Mouse (Mus musculus): ENCODE results near the gene Olfr464. TPM values are rescaled to one million over a fixed set of nuclear protein-coding genes. Genes with fewer than 3 reads are reported as not detected.

Olfr464 gene
- not detected in 2 replicates for polyA plus RNA-seq (2016; fragmentation: Nextera tagmentation; extraction: Ambion mirVana)

DNA sequence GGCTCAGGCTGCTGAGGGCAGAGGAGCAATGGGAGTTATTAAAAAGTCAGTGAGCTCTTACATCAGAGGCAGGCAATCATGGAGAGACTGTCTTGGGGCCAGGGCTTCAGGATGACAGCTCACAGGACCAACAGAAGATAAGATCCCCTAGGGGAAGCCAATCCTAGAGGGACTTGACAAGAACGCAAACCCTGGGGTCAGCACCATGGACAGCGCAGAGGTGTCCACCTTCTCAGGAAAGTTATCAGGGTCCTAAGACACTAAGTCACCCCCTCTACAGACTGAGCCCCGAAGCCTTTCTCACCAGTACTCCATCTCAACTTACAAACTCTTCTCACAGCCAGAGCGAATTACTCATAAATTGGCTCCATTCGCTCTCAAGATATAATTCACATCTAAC, at the start of gene Olfr464:
Olfr464 (minus strand) TSS at position 2 of the 400 bp plus-strand sequence.
- Histone ChIP-seq H3K27ac (no peak within 1 kb of the TSS), H3K27me3 (ENCODE audit: insufficient read depth, poor library complexity, severe bottlenecking) (no peaks in the 10 kb centered on the region), H3K4me1 (no peaks in the 10 kb centered on the region), H3K36me3 (no peaks in the 10 kb centered on the region), H3K4me3 (no peak within 1 kb of the TSS), H3K9me3 (no peaks in the 10 kb centered on the region)
- peak; percentile 84 for DNase-seq (ENCODE audit: low spot score)
- 28% methylated on average over 5 of the region's 5 CpGs for WGBS

GRCm38 (mm10) chr11:87968356-87969122, 47.8 kb upstream of the Olfr464 start:
- no peaks in the 10 kb centered on the region for H3K27me3 ChIP-seq (ENCODE audit: insufficient read depth, poor library complexity, severe bottlenecking)
- peak overlapping the region; percentile 46 for H3K4me3 ChIP-seq
- WGBS, result 18% methylated on average over 18 of the region's 20 CpGs
- no peak overlapping the region for H3K27ac ChIP-seq
- peaks cover 9% of the 10 kb centered on the region for H3K4me1 ChIP-seq
- no peaks in the 10 kb centered on the region for H3K9me3 ChIP-seq
- no peaks in the 10 kb centered on the region for H3K36me3 ChIP-seq
- DNase-seq (ENCODE audit: low spot score), result no peak

DNA sequence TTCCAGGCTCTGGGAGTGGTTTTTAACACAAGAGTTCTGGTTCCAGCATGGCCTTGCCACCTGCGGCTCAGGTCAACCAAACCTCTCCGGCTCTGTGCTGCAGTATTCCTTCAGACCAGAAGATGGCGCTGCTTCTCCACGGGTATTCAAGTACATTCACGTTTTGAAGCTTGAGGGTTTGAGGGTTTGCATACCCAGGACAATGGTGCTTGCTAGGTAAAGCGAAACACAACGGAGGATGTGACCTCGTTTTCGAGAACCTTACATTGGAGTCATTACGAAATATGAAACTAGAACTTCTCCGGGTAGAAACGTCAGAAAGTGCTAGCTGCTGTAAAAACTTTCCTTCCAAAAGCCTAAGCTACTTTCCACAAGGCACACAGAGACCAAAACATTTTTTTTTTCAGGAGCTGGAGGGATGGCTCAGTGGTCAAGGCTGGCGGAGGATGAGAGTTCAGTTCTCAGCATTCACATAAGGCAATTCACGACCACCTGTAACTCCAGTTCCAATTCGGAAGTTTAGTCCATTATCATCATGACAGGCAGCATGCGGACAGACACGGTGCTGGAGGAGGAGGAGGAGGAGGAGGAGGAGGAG, 47.0 kb upstream of the Olfr464 start:
- no peak overlapping the region for H3K27ac ChIP-seq
- 5% methylated on average over 17 of the region's 17 CpGs for WGBS
- no peaks in the 10 kb centered on the region for H3K27me3 ChIP-seq (ENCODE audit: insufficient read depth, poor library complexity, severe bottlenecking)

DNA sequence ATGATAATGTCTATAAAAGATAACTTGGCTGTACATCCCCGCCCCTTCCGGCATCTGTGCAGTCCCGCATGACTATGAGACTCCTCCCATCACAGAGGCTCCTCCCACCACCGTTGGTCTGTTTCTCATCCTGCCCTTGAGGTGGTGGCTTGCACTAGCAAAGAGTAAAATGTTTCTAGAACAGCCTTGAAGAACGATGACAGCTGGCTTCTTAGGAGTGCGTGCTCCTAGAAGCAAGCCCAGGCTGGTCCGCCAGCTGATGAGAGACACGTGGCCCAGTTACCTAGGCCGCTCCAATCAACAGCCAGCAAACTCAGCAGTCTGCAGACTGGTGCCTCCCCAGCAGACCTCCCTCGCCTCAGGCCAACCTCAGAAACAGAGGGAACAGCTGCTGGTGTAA, 45.4 kb upstream of the Olfr464 start:
- Histone ChIP-seq H3K27me3 (ENCODE audit: insufficient read depth, poor library complexity, severe bottlenecking) (no peaks in the 10 kb centered on the region), H3K9me3 (no peaks in the 10 kb centered on the region), H3K36me3 (no peaks in the 10 kb centered on the region), H3K4me3 (no peak overlapping the region), H3K4me1 (peaks cover 9% of the 10 kb centered on the region), H3K27ac (no peak overlapping the region)
- DNase-seq (ENCODE audit: low spot score), result no peak
- WGBS, result 24% methylated on average over 10 of the region's 10 CpGs

More for the DNA sequence above, 47.0 kb upstream of the Olfr464 start:
- no peaks in the 10 kb centered on the region for H3K9me3 ChIP-seq
- H3K36me3 ChIP-seq, result no peaks in the 10 kb centered on the region
- peak; percentile 92 for DNase-seq (ENCODE audit: low spot score)
- H3K4me1 ChIP-seq, result peaks cover 9% of the 10 kb centered on the region
- H3K4me3 ChIP-seq, result peak overlapping the region; percentile 46

DNA sequence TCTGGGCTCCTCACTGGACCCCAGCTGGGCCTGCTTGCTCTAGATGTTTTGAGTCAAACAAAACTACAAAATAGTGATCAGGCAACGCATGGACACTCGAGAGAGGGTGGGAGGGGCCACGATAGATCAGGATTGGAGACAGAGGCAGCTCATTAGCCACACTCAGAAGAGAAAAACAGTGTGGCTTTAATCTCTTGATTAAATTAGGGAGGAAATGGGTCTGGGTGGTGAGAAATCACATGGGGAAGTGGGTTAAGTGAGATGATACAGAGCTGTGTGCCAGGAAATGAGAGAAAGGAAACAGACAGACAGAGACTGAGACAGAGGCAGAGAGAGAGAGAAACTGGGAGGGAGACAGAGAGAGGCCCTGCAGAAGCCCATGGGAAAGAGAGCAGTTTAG, 44.5 kb upstream of the Olfr464 start:
- H3K27ac ChIP-seq, result no peak overlapping the region
- H3K36me3 ChIP-seq, result no peaks in the 10 kb centered on the region
- H3K9me3 ChIP-seq, result no peaks in the 10 kb centered on the region
- peaks cover 9% of the 10 kb centered on the region for H3K4me1 ChIP-seq
- whole genome bisulfite sequencing, result 36% methylated on average over 3 of the region's 3 CpGs
- DNase-seq (ENCODE audit: low spot score), result no peak
- no peak overlapping the region for H3K4me3 ChIP-seq
- no peaks in the 10 kb centered on the region for H3K27me3 ChIP-seq (ENCODE audit: insufficient read depth, poor library complexity, severe bottlenecking)

GRCm38 (mm10) chr11:87957066-87957465, 36.3 kb upstream of the Olfr464 start:
- Histone ChIP-seq H3K36me3 (no peaks in the 10 kb centered on the region), H3K9me3 (no peaks in the 10 kb centered on the region), H3K27ac (no peak overlapping the region), H3K4me1 (no peaks in the 10 kb centered on the region), H3K27me3 (ENCODE audit: insufficient read depth, poor library complexity, severe bottlenecking) (no peaks in the 10 kb centered on the region), H3K4me3 (no peak overlapping the region)
- DNase-seq (ENCODE audit: low spot score), result no peak
- WGBS, result 35% methylated on average over 7 of the region's 7 CpGs

DNA sequence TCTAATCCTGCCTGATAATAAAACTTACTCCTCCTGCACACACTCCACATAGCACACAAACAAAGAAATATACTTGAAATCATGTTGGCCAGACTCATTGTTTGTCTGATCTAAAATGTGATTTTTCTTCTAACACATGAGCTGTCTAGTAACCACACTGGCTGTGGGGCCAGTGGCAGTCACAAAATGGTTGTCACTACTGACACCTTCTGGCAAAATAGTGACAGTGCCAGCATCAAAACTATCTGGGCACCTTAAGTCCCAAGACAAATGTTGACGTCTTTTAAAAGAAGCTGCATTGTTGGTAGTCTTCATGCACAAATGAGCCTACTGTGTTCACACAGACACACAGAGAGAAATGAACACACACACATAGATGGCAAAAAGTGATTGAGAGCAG, 34.4 kb upstream of the Olfr464 start:
- Histone ChIP-seq H3K4me1 (no peaks in the 10 kb centered on the region), H3K27me3 (ENCODE audit: insufficient read depth, poor library complexity, severe bottlenecking) (no peaks in the 10 kb centered on the region), H3K36me3 (no peaks in the 10 kb centered on the region), H3K9me3 (no peaks in the 10 kb centered on the region), H3K27ac (no peak overlapping the region), H3K4me3 (no peak overlapping the region)
- WGBS, result 16% methylated on average over 1 of the region's 1 CpGs
- DNase-seq (ENCODE audit: low spot score), result no peak

- no peak for DNase-seq (ENCODE audit: low spot score)
- Histone ChIP-seq H3K27me3 (ENCODE audit: insufficient read depth, poor library complexity, severe bottlenecking) (0 out of 2 replicates have a peak, but pooled peaks cover 4% of the 10 kb centered on the region), H3K4me1 (no peaks in the 10 kb centered on the region), H3K27ac (no peak overlapping the region), H3K36me3 (no peaks in the 10 kb centered on the region), H3K9me3 (no peaks in the 10 kb centered on the region), H3K4me3 (no peak overlapping the region)
- 0% methylated on average over 2 of the region's 2 CpGs for WGBS
These were observed 29.2 kb upstream of the Olfr464 start for GRCm38 (mm10) chr11:87949990-87950389.

- Histone ChIP-seq H3K36me3 (no peaks in the 10 kb centered on the region), H3K4me1 (no peaks in the 10 kb centered on the region), H3K27me3 (ENCODE audit: insufficient read depth, poor library complexity, severe bottlenecking) (no peaks in the 10 kb centered on the region), H3K4me3 (no peak overlapping the region), H3K9me3 (no peaks in the 10 kb centered on the region), H3K27ac (no peak overlapping the region)
- DNase-seq (ENCODE audit: low spot score), result no peak
- WGBS, result 59% methylated on average over 3 of the region's 3 CpGs
These were observed 14.7 kb upstream of the Olfr464 start for GRCm38 (mm10) chr11:87935467-87935866.

DNA sequence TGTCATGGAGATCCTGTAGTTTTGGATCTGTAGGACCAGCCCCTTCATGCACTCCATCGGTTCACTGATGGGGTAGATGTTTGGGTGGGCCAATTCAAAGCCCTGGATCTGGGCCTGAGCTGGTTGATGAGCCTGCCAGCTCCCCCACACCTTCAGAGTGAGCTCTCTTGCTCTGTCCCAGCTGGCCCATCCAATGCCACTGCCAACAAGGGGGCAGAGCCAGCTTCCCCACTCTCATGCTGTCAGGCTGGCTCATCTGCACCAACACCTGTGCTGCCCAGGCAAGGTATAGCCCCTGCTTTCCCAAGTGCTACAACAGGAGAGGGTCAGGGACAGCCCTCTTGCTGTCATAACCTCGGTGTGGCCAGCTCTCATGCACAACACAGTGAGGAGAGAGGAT, 13.0 kb upstream of the Olfr464 start:
- Histone ChIP-seq H3K9me3 (no peaks in the 10 kb centered on the region), H3K4me1 (no peaks in the 10 kb centered on the region), H3K36me3 (no peaks in the 10 kb centered on the region), H3K27me3 (ENCODE audit: insufficient read depth, poor library complexity, severe bottlenecking) (no peaks in the 10 kb centered on the region), H3K27ac (no peak overlapping the region), H3K4me3 (no peak overlapping the region)
- no peak for DNase-seq (ENCODE audit: low spot score)
- WGBS, result 62% methylated on average over 2 of the region's 2 CpGs

GRCm38 (mm10) chr11:87930348-87930747, 9.6 kb upstream of the Olfr464 start:
- Histone ChIP-seq H3K4me3 (no peak overlapping the region), H3K9me3 (no peaks in the 10 kb centered on the region), H3K27me3 (ENCODE audit: insufficient read depth, poor library complexity, severe bottlenecking) (no peaks in the 10 kb centered on the region), H3K4me1 (no peaks in the 10 kb centered on the region), H3K27ac (no peak overlapping the region), H3K36me3 (no peaks in the 10 kb centered on the region)
- 85% methylated on average over 2 of the region's 2 CpGs for WGBS
- DNase-seq (ENCODE audit: low spot score), result no peak

DNA sequence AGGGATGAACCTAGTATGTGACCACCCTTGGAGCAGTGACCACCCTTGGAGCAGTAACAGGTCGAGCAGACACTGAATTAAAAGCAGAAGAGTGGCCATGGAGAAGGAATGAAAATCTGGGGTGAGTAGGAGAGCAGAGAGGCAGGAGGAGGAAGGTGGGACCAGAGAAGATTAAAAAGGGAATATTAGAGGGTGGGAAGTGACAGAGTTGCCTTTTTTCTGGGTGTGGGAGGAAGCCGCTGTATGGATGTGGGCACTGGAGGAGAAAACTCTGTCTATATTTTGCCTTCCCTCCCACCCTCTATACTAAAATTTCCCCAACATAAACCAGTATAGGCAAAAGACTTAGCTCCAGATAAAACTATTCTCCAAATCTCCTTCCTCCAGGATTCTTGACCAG, 466 bp downstream of the Olfr464 start:
- DNase-seq (ENCODE audit: low spot score), result no peak
- H3K4me3 ChIP-seq, result no peak overlapping the region
- 65% methylated on average over 2 of the region's 2 CpGs for whole genome bisulfite sequencing

GRCm38 (mm10) chr11:87916005-87916404, 4.8 kb downstream of the Olfr464 start:
- Histone ChIP-seq H3K9me3 (no peaks in the 10 kb centered on the region), H3K4me3 (no peak overlapping the region), H3K27me3 (ENCODE audit: insufficient read depth, poor library complexity, severe bottlenecking) (no peaks in the 10 kb centered on the region), H3K4me1 (no peaks in the 10 kb centered on the region), H3K36me3 (no peaks in the 10 kb centered on the region), H3K27ac (no peak overlapping the region)
- WGBS, result 78% methylated on average over 1 of the region's 1 CpGs
- DNase-seq (ENCODE audit: low spot score), result no peak

More for the DNA sequence above, 466 bp downstream of the Olfr464 start:
- Histone ChIP-seq H3K4me1 (no peaks in the 10 kb centered on the region), H3K9me3 (no peaks in the 10 kb centered on the region), H3K27ac (no peak overlapping the region), H3K36me3 (no peaks in the 10 kb centered on the region), H3K27me3 (ENCODE audit: insufficient read depth, poor library complexity, severe bottlenecking) (no peaks in the 10 kb centered on the region)
